9 mouse cellular contexts compared by ENCODE assay signal in genomic region chr4:126754231-126754611, GRCm38 (mm10). TPM values are rescaled to one million over a fixed set of nuclear protein-coding genes. Genes with fewer than 3 reads are reported as not detected.
A peak's percentile ranks its signal among the peaks of the same experiment; 100 is the strongest.
DNase-seq lines count a peak whose midpoint lies in the region; ATAC-seq lines count a peak whose summit lies in the region.
"Had no signal": no experiment of that assay in that cellular context is flagged by ENCODE, and none has a peak within 500 bp of the region (broad histone marks: within the 10 kb centered on the region; RNA-seq: fewer than 3 reads in every experiment).

No protein-coding gene starts in this region.

- H3K4me1 ChIP-seq in heart, embryonic 11.5 days (ENCODE audit: control insufficient read depth, insufficient read depth, low read length), result peaks cover 14% of the 10 kb centered on the region
- peaks cover 56% of the 10 kb centered on the region for H3K4me1 ChIP-seq in forebrain, embryonic 10.5 days
- peaks cover 27% of the 10 kb centered on the region for H3K4me1 ChIP-seq in liver, embryonic 12.5 days

- peaks cover 2% of the 10 kb centered on the region; the same call in 1 of the 2 replicates for H3K36me3 ChIP-seq in heart, embryonic 11.5 days (ENCODE audit: control insufficient read depth, insufficient read depth, low read length)
- H3K36me3 ChIP-seq in forebrain, embryonic 10.5 days (replicated peaks), result peaks cover 36% of the 10 kb centered on the region
- peaks cover 30% of the 10 kb centered on the region for H3K36me3 ChIP-seq in liver, embryonic 12.5 days

- H3K27ac ChIP-seq in heart, embryonic 11.5 days (ENCODE audit: low read depth, low read length), result peak overlapping the region; percentile 95; the same call in 1 of the 2 replicates
- peak overlapping the region; percentile 97 for H3K27ac ChIP-seq in forebrain, embryonic 10.5 days
- peak overlapping the region; percentile 86; the same call in 1 of the 2 replicates for H3K27ac ChIP-seq in liver, embryonic 12.5 days

- intact Hi-C loops in heart, postnatal 36 days (cut with DNase I), result loop anchor here (2.0 to 5.0 kb wide), 2 partner anchors 77 to 273 kb away; partner anchors contain the start of gene Psmb2

- no peaks in the 10 kb centered on the region for H3K27me3 ChIP-seq in heart, embryonic 11.5 days (ENCODE audit: control insufficient read depth, insufficient read depth, low read length)
- 0 out of 2 replicates have a peak, but pooled peaks cover 4% of the 10 kb centered on the region for H3K27me3 ChIP-seq in forebrain, embryonic 10.5 days (ENCODE audit: poor library complexity, severe bottlenecking)
- H3K27me3 ChIP-seq in liver, embryonic 12.5 days (replicated peaks), result no peaks in the 10 kb centered on the region

- H3K9me3 ChIP-seq in heart, embryonic 11.5 days (replicated peaks; ENCODE audit: control insufficient read depth, low read length), result no peaks in the 10 kb centered on the region
- H3K9me3 ChIP-seq in forebrain, embryonic 10.5 days, result no peaks in the 10 kb centered on the region
- H3K9me3 ChIP-seq in liver, embryonic 12.5 days (replicated peaks), result no peaks in the 10 kb centered on the region

- H3K4me2 ChIP-seq in heart, embryonic 11.5 days, result peak overlapping the region; percentile 94
- H3K4me2 ChIP-seq in liver, embryonic 12.5 days, result peak overlapping the region; percentile 95

- H3K9ac ChIP-seq in heart, embryonic 11.5 days (ENCODE audit: low read depth, low read length), result peak overlapping the region; percentile 88
- peak overlapping the region; percentile 86 for H3K9ac ChIP-seq in liver, embryonic 12.5 days

- DNase-seq in heart, postnatal 36 days, result no peak
- peak; percentile 22 for DNase-seq in 416B (ENCODE audit: low read depth)
- no peak for DNase-seq in forebrain, embryonic 10.5 days (ENCODE audit: extremely low spot score, low spot score)
- no peak for DNase-seq in embryo, embryonic 9.5 days (ENCODE audit: extremely low spot score)
- no peak for DNase-seq in adrenal gland, adult 8-10 months
- DNase-seq: gastrocnemius, postnatal 25 days had no signal

- 2% methylated on average over 12 of the region's 12 CpGs for WGBS in heart, embryonic 11.5 days (ENCODE audit: insufficient replicate concordance)
- WGBS in forebrain, embryonic 10.5 days, result under 1% methylated on average over 12 of the region's 12 CpGs
- WGBS in liver, embryonic 12.5 days (ENCODE audit: insufficient replicate concordance), result 2% methylated on average over 12 of the region's 12 CpGs

- H3K4me3 ChIP-seq in heart, embryonic 11.5 days (ENCODE audit: low read depth, low read length), result peak overlapping the region; percentile 92
- peak overlapping the region; percentile 93 for H3K4me3 ChIP-seq in forebrain, embryonic 10.5 days
- H3K4me3 ChIP-seq in liver, embryonic 12.5 days, result peak overlapping the region; percentile 77

- no peak for ATAC-seq in heart, embryonic 11.5 days (replicated peaks; ENCODE audit: insufficient number of reproducible peaks, low FRiP score, low TSS enrichment)
- ATAC-seq in liver, embryonic 12.5 days, result no peak
- no peak for ATAC-seq in CD4-positive, CD25-positive, alpha-beta regulatory T cell, adult 4 months

RNA-seq across cellular contexts. Expression of gene AU040320, which starts 0.9 kb away (rescaled TPM):
- 20.7 and 24.2 TPM in 2 replicates for polyA plus RNA-seq in heart, embryonic 11.5 days (2014; fragmentation: Nextera tagmentation; extraction: Ambion mirVana)
- total RNA-seq in heart, postnatal 36 days (2021), result 10 to 100 TPM; 29.4 to 33.5 TPM
- 20.9 and 23.7 TPM in 2 replicates for polyA plus RNA-seq in forebrain, embryonic 10.5 days (2016; fragmentation: Nextera tagmentation; extraction: Ambion mirVana)
- polyA plus RNA-seq in liver, embryonic 12.5 days (2016; fragmentation: Nextera tagmentation; extraction: Ambion mirVana), result 10.3 and 10.8 TPM in 2 replicates
- total RNA-seq in adrenal gland, adult 8-10 months (2022), result 10 to 100 TPM; 49.5 to 65.4 (median 54.9) TPM
- 10 to 100 TPM; 21.4 to 22.1 TPM for polyA plus RNA-seq in CD4-positive, CD25-positive, alpha-beta regulatory T cell, adult 4 months (2017; shearing (Covaris generic))

RNA-seq across cellular contexts. Expression of gene Ncdn, which starts 1.0 kb away (rescaled TPM):
- polyA plus RNA-seq in heart, embryonic 11.5 days (2014; fragmentation: Nextera tagmentation; extraction: Ambion mirVana), result 19.3 and 20.4 TPM in 2 replicates
- 10 to 100 TPM; 13.0 to 16.0 TPM for total RNA-seq in heart, postnatal 36 days (2021)
- 36.6 and 36.9 TPM in 2 replicates for polyA plus RNA-seq in forebrain, embryonic 10.5 days (2016; fragmentation: Nextera tagmentation; extraction: Ambion mirVana)
- 14.7 and 15.2 TPM in 2 replicates for polyA plus RNA-seq in liver, embryonic 12.5 days (2016; fragmentation: Nextera tagmentation; extraction: Ambion mirVana)
- total RNA-seq in adrenal gland, adult 8-10 months (2022), result 10 to 100 TPM; 34.5 to 45.6 (median 42.7) TPM
- 10 to 100 TPM in 1 of 2 experiments, 1 to 10 TPM in 1; 8.7 to 12.1 TPM for polyA plus RNA-seq in CD4-positive, CD25-positive, alpha-beta regulatory T cell, adult 4 months (2017; shearing (Covaris generic))

RNA-seq across cellular contexts. Expression of gene Tfap2e, which starts 18.2 kb away (rescaled TPM):
- polyA plus RNA-seq in heart, embryonic 11.5 days (2014; fragmentation: Nextera tagmentation; extraction: Ambion mirVana), result not detected in 2 replicates
- total RNA-seq in heart, postnatal 36 days (2021), result not detected
- polyA plus RNA-seq in forebrain, embryonic 10.5 days (2016; fragmentation: Nextera tagmentation; extraction: Ambion mirVana), result 0.06 TPM in 1 of 2 replicates, not detected in the other
- polyA plus RNA-seq in liver, embryonic 12.5 days (2016; fragmentation: Nextera tagmentation; extraction: Ambion mirVana), result not detected in 2 replicates
- total RNA-seq in adrenal gland, adult 8-10 months (2022), result not detected
- polyA plus RNA-seq in CD4-positive, CD25-positive, alpha-beta regulatory T cell, adult 4 months (2017; shearing (Covaris generic)), result not detected
- total RNA-seq: gastrocnemius, postnatal 25 days had no signal
